Mouse (Mus musculus) MEL (cell line): ENCODE data around the gene Txnip. TPM values are rescaled to one million over a fixed set of nuclear protein-coding genes. Genes with fewer than 3 reads are reported as not detected.

Source experiments
- DNase-seq: peaks from one replicate; pipeline ENCODE4 v3.0.0; 2011; ENCODE audit warnings: low read depth, low spot score
- H3K27ac ChIP-seq: 2 replicates; pipeline ENCODE4 v1.5.1; 2012; ENCODE audit warnings: low read depth, mild to moderate bottlenecking, control low read depth, low read length, moderate library complexity; ENCODE audit not compliant: control insufficient read depth
- H3K27me3 ChIP-seq, 2 experiments: fragments of 150-350 bp in 1 of 2; sonication (generic) in 1 of 2; 2 replicates each; pipeline ENCODE4 v1.6.1; 2012; ENCODE audit warnings: low read length in 2 of 2, mild to moderate bottlenecking in 2 of 2, improper control_type of control experiment in 1 of 2, moderate library complexity in 1 of 2; ENCODE audit not compliant: insufficient read depth in 2 of 2, control insufficient read depth in 1 of 2
- H3K36me3 ChIP-seq, 2 experiments: 2 replicates each; pipeline ENCODE4 v1.6.1; 2012 to 2014; ENCODE audit warnings: low read length in 2 of 2, improper control_type of control experiment in 1 of 2, inconsistent platforms in 1 of 2, mild to moderate bottlenecking in 1 of 2; ENCODE audit not compliant: insufficient read depth in 2 of 2, control insufficient read depth in 1 of 2
- H3K4me1 ChIP-seq, 2 experiments: fragments of 150-350 bp in 1 of 2; sonication (generic) in 1 of 2; 2 replicates each; pipeline ENCODE4 v1.6.1; 2012; ENCODE audit warnings: low read length in 2 of 2, improper control_type of control experiment in 1 of 2, mild to moderate bottlenecking in 1 of 2; ENCODE audit not compliant: insufficient read depth in 2 of 2, control insufficient read depth in 1 of 2
- H3K4me3 ChIP-seq, 2 experiments: fragments of 150-350 bp in 1 of 2; sonication (generic) in 1 of 2; 2 replicates each; pipeline ENCODE4 v1.5.1; 2012; ENCODE audit warnings: low read depth in 2 of 2, low read length in 2 of 2, mild to moderate bottlenecking in 2 of 2, moderate library complexity in 2 of 2, control low read depth in 1 of 2, improper control_type of control experiment in 1 of 2; ENCODE audit not compliant: control insufficient read depth in 1 of 2, insufficient read depth in 1 of 2
- H3K79me2 ChIP-seq: 2 replicates; pipeline ENCODE4 v1.6.1; 2012; ENCODE audit warnings: mild to moderate bottlenecking, low read length, moderate library complexity; ENCODE audit not compliant: control insufficient read depth, poor library complexity, insufficient read depth
- H3K9ac ChIP-seq: 2 replicates; pipeline ENCODE4 v1.6.1; 2012; ENCODE audit warnings: low read depth, mild to moderate bottlenecking, control low read depth, low read length, moderate library complexity; ENCODE audit not compliant: control insufficient read depth, poor library complexity, severe bottlenecking
- H3K9me3 ChIP-seq: fragments of 150-350 bp; sonication (generic); replicated peaks from 2 replicates; pipeline ENCODE4 v1.6.1; 2012; ENCODE audit warnings: mild to moderate bottlenecking, low read length, improper control_type of control experiment, moderate library complexity; ENCODE audit not compliant: insufficient read depth
- BHLHE40 ChIP-seq: IDR thresholded peaks from 2 replicates; pipeline ENCODE4 v1.6.1; 2012; ENCODE audit warnings: low read depth, mild to moderate bottlenecking, inconsistent platforms, low read length, improper control_type of control experiment, borderline replicate concordance
- CHD2 ChIP-seq: IDR thresholded peaks from 2 replicates; pipeline ENCODE4 v1.6.1; 2011; ENCODE audit warnings: low read length, improper control_type of control experiment
- E2F4 ChIP-seq: IDR thresholded peaks from 2 replicates; pipeline ENCODE4 v1.6.1; 2011; ENCODE audit warnings: low read depth, low read length, improper control_type of control experiment, borderline replicate concordance
- ELF1 ChIP-seq: IDR thresholded peaks from 2 replicates; pipeline ENCODE4 v1.6.1; 2014; ENCODE audit warnings: low read depth, mild to moderate bottlenecking, inconsistent platforms, low read length, improper control_type of control experiment, moderate library complexity
- ETS1 ChIP-seq: IDR thresholded peaks from 2 replicates; pipeline ENCODE4 v1.6.1; 2012; ENCODE audit warnings: low read depth, mild to moderate bottlenecking, inconsistent platforms, low read length, improper control_type of control experiment, moderate library complexity
- HCFC1 ChIP-seq: IDR thresholded peaks from 2 replicates; pipeline ENCODE4 v1.6.1; 2012; ENCODE audit warnings: low read depth, mild to moderate bottlenecking, inconsistent platforms, low read length, improper control_type of control experiment, moderate library complexity
- MAX ChIP-seq: IDR thresholded peaks from 2 replicates; pipeline ENCODE4 v1.6.1; 2011; ENCODE audit warnings: low read length, improper control_type of control experiment
- MAZ ChIP-seq: IDR thresholded peaks from 2 replicates; pipeline ENCODE4 v1.6.1; 2012; ENCODE audit warnings: low read depth, mild to moderate bottlenecking, inconsistent platforms, low read length, improper control_type of control experiment
- MYB ChIP-seq: IDR thresholded peaks from 2 replicates; pipeline ENCODE4 v1.6.1; 2011; ENCODE audit warnings: mild to moderate bottlenecking, low read depth, low read length, improper control_type of control experiment
- MYC ChIP-seq: IDR thresholded peaks from 2 replicates; pipeline ENCODE4 v1.6.1; 2011; ENCODE audit warnings: low read depth, mild to moderate bottlenecking, low read length, improper control_type of control experiment, moderate library complexity
- NELFE ChIP-seq: IDR thresholded peaks from 2 replicates; pipeline ENCODE4 v1.6.1; 2011; ENCODE audit warnings: low read depth, low read length, improper control_type of control experiment
- NRF1 ChIP-seq: IDR thresholded peaks from 2 replicates; pipeline ENCODE4 v1.6.1; 2014; ENCODE audit warnings: low read depth, mild to moderate bottlenecking, inconsistent platforms, low read length, improper control_type of control experiment, moderate library complexity; ENCODE audit not compliant: poor library complexity, insufficient read depth, severe bottlenecking
- POLR2A ChIP-seq, 2 experiments: IDR thresholded peaks; 2 replicates each; pipeline ENCODE4 v1.6.1; 2011 to 2012; ENCODE audit warnings: low read length in 2 of 2, mild to moderate bottlenecking in 2 of 2, control low read depth in 1 of 2, improper control_type of control experiment in 1 of 2, low read depth in 1 of 2, moderate library complexity in 1 of 2; ENCODE audit not compliant: control insufficient read depth in 1 of 2, insufficient read depth in 1 of 2, poor library complexity in 1 of 2
- POLR2AphosphoS2 ChIP-seq: IDR thresholded peaks from 2 replicates; pipeline ENCODE4 v1.6.1; 2011; ENCODE audit warnings: low read length, improper control_type of control experiment
- POLR2AphosphoS5 ChIP-seq: IDR thresholded peaks from 2 replicates; pipeline ENCODE4 v1.6.1; 2012; ENCODE audit warnings: low read depth, borderline replicate concordance, mild to moderate bottlenecking, inconsistent platforms, low read length, moderate library complexity, mixed read lengths
- RAD21 ChIP-seq: IDR thresholded peaks from 2 replicates; pipeline ENCODE4 v1.6.1; 2011; ENCODE audit warnings: mild to moderate bottlenecking, low read depth, low read length, improper control_type of control experiment
- RCOR1 ChIP-seq: IDR thresholded peaks from 2 replicates; pipeline ENCODE4 v1.6.1; 2012; ENCODE audit warnings: low read depth, mild to moderate bottlenecking, inconsistent platforms, low read length, improper control_type of control experiment
- SIN3A ChIP-seq: IDR thresholded peaks from 2 replicates; pipeline ENCODE4 v1.6.1; 2012; ENCODE audit warnings: low read length, improper control_type of control experiment, inconsistent platforms
- TBP ChIP-seq: IDR thresholded peaks from 2 replicates; pipeline ENCODE4 v1.8.0; 2011; ENCODE audit warnings: low read depth, low read length, improper control_type of control experiment
- TCF12 ChIP-seq: IDR thresholded peaks from 2 replicates; pipeline ENCODE4 v1.6.1; 2014; ENCODE audit warnings: low read depth, mild to moderate bottlenecking, inconsistent platforms, low read length, improper control_type of control experiment, moderate library complexity
- UBTF ChIP-seq: IDR thresholded peaks from 2 replicates; pipeline ENCODE4 v1.6.1; 2012; ENCODE audit warnings: low read depth, mild to moderate bottlenecking, inconsistent platforms, low read length, improper control_type of control experiment, moderate library complexity, borderline replicate concordance; ENCODE audit not compliant: insufficient read depth
- USF2 ChIP-seq, 2 experiments: IDR thresholded peaks; 2 replicates each; pipeline ENCODE4 v1.6.1; 2011 to 2012; ENCODE audit warnings: improper control_type of control experiment in 2 of 2, low read length in 2 of 2, borderline replicate concordance in 1 of 2, inconsistent platforms in 1 of 2, low read depth in 1 of 2, mild to moderate bottlenecking in 1 of 2; ENCODE audit not compliant: insufficient read depth in 1 of 2
- ZC3H11A ChIP-seq: IDR thresholded peaks from 2 replicates; pipeline ENCODE4 v1.6.1; 2012; ENCODE audit warnings: low read depth, mild to moderate bottlenecking, inconsistent platforms, low read length, improper control_type of control experiment
- ZMIZ1 ChIP-seq: IDR thresholded peaks from 2 replicates; pipeline ENCODE4 v1.6.1; 2012; ENCODE audit warnings: low read depth, mild to moderate bottlenecking, inconsistent platforms, low read length, improper control_type of control experiment, moderate library complexity
- ZNF384 ChIP-seq: IDR thresholded peaks from 2 replicates; pipeline ENCODE4 v1.6.1; 2012; ENCODE audit warnings: low read depth, mild to moderate bottlenecking, inconsistent platforms, low read length, improper control_type of control experiment
- polyA plus RNA-seq, 2 experiments: library from polyadenylated mRNA; stranded (reverse) in 1 of 2; unstranded in 1 of 2; fragments of >175 nt in 1 of 2; fragments of >200 nt in 1 of 2; gene quantifications; 2 replicates each; pipeline versions ENCODE4 v1.2.1 to v1.2.4; 2012; ENCODE audit warnings: low replicate concordance in 2 of 2, low read depth in 1 of 2; ENCODE audit not compliant: insufficient read length in 2 of 2, insufficient read depth in 1 of 2, missing spikeins in 1 of 2
- total RNA-seq: library from RNA; depleted of rRNA; stranded (reverse); fragments of 300-350 nt; gene quantifications from 2 replicates; pipeline ENCODE4 v1.2.3, GENCODE M21; 2012

Txnip gene
- total and polyA plus RNA-seq, 3 experiments = 183 to 1,680 (median 237) TPM

DNA sequence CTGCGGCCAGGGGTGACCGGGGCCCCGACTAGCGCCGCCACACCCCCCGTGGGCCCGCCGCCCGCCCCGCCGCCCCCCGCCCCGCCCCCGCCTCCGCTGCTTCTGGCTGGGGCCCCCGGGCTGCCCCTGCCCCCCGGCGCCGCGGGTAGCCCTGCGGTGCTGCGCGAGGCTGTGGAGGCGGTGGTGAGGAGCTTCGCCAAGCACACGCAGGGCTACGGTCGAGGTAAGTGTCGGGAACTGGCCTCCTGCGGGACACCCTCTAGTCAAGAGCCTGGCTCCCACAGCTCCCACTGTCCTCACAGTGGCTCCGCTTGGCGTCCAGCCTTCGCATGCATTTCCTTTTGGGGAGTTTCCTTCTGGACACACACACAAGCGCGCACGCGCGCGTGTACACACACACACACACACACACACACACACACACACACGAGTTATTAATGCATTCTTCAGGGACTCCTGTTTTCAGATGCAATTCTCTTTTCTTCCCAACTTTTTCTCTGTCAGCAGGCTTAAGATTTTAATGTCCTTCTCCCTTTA is 43.6 kb downstream of the Txnip start (continued):
- no peak for TF ChIP-seq USF2 (IDR thresholded peaks at IDR 0.05; ENCODE audit: borderline replicate concordance in 1 of 2, insufficient read depth in 1 of 2, low read depth in 1 of 2, low read length in 2 of 2)
- peak; percentile 82; the same call in 1 of the 2 replicates for TF ChIP-seq MAZ

DNA sequence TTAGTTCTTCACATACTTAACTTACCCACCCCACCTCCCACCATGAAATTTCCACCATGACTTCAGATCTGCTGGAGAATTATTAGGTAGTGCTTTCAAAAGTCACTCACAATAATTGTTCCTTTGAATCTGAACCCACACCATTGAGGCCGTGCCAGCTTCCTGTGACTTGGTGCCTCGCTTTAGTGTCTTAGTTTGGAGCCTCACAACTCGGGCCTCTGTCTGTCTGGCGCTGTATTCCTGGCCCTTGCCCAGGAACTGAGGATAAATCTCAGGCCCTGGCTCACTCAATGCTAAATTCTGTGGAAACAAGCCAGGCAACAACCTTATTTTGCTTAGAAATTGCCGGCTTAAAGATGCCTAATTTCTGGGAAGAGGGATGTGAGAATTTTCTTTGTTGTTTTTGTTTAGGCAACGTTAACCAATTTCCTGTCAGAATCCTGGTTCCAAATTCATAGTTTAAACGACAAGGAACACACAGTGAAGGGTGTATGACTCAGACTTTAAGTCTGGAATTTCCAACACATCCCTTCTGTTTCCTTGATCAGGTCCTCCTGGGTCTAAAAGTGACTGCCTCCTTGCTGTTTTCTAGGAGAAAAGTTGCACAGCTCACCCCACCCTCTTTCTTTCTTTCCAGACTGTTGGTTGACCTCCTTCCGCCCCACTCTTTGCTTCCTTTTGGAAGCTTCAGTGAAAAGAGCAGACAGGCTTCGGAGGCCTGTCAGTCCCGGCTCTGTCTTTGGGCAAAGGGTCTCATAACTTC is 44.4 kb downstream of the Txnip start:
- H3K27ac ChIP-seq = no peak overlapping the region
- TF ChIP-seq SIN3A = no peak; the same call in 1 of the 2 replicates
- TF ChIP-seq MAZ = no peak
- TF ChIP-seq UBTF = no peak
- no peak for TF ChIP-seq ZNF384
- TF ChIP-seq USF2 (IDR thresholded peaks at IDR 0.05; ENCODE audit: borderline replicate concordance in 1 of 2, insufficient read depth in 1 of 2, low read depth in 1 of 2, low read length in 2 of 2) = no peak
- no peak for TF ChIP-seq TBP
- no peak for TF ChIP-seq ETS1
- no peak for TF ChIP-seq MAX
- no peak for TF ChIP-seq RCOR1
- TF ChIP-seq HCFC1 = no peak
- TF ChIP-seq RAD21 = no peak
- no peaks in the 10 kb centered on the region; the same call in 1 of the 2 replicates for H3K79me2 ChIP-seq
- H3K36me3 ChIP-seq = peaks cover 0 to 7% of the 10 kb centered on the region in 2 experiments; a peak in 2 of 4 replicates
- DNase-seq = no peak
- H3K4me1 ChIP-seq = peaks cover 8 to 9% of the 10 kb centered on the region in 2 experiments
- no peaks in the 10 kb centered on the region for H3K27me3 ChIP-seq
- peak overlapping the region; percentile 60 to 66 for H3K4me3 ChIP-seq
- peak overlapping the region; percentile 74 for H3K9ac ChIP-seq
- H3K9me3 ChIP-seq = no peaks in the 10 kb centered on the region

DNA sequence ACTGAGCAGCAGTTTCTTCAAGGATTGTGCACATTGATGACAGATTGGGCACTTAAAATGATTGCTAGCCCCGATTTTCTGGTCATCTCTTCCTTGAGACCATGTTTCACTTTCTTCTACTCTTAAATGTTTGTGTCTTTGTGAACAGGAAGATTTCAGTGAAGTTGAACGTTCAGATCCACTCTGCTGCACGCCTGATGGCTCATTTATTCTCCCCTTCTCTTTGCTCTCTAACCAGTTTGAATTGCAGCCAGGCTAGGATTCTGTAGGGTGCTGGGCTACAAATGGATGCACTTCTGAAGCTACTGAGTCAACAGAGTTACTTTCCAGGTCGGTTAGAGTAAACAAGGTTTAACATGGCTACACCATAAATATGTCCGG is 44.9 kb downstream of the Txnip start:
- Histone ChIP-seq H3K79me2 (no peaks in the 10 kb centered on the region; the same call in 1 of the 2 replicates), H3K9ac (no peak overlapping the region), H3K36me3 (peaks cover 0 to 7% of the 10 kb centered on the region in 2 experiments; a peak in 2 of 4 replicates), H3K9me3 (no peaks in the 10 kb centered on the region), H3K27ac (no peak overlapping the region), H3K4me1 (peaks cover 8 to 9% of the 10 kb centered on the region in 2 experiments), H3K4me3 (no peak overlapping the region)
- TF ChIP-seq ELF1 (no peak), UBTF (no peak), MYB (no peak), POLR2AphosphoS2 (no peak), POLR2A (IDR thresholded peaks at IDR 0.05; ENCODE audit: control insufficient read depth in 1 of 2, insufficient read depth in 1 of 2, low read depth in 1 of 2, low read length in 2 of 2, poor library complexity in 1 of 2) (no peak), TCF12 (no peak), NELFE (no peak), MAX (no peak), RAD21 (no peak), MYC (no peak), POLR2AphosphoS5 (no peak), E2F4 (no peak), CHD2 (no peak), ZC3H11A (no peak), BHLHE40 (no peak), ZMIZ1 (no peak), HCFC1 (no peak), NRF1 (no peak), SIN3A (no peak)
- TF ChIP-seq, all 39 proteins: peak for 0
- DNase-seq = no peak
- H3K27me3 ChIP-seq = no peaks in the 10 kb centered on the region
